Mouse (Mus musculus) layer of hippocampus, postnatal 10 days (tissue): Measurements from ENCODE around the gene Gm11985. TPM values are rescaled to one million over a fixed set of nuclear protein-coding genes. Genes with fewer than 3 reads are reported as not detected.
"Not testable (repeated sequence)": the region's sequence is repeated elsewhere in the genome, so short reads cannot be mapped to it uniquely, and the experiment has no call there.

Source experiments
- DNase-seq, 2 experiments: peaks; one replicate each; pipeline ENCODE4 v3.0.0; 2021; ENCODE audit warnings: low spot score in 2 of 2
- long read RNA-seq: library from polyadenylated mRNA; stranded (forward); transcript quantifications from one replicate; pipeline ENCODE4 v2.0.0, GENCODE M21; 2023
- total RNA-seq, 2 experiments: library from RNA; stranded (reverse); gene quantifications; 2 replicates each; pipeline ENCODE4 v1.2.3; 2021

Gm11985 gene
- total RNA-seq = not detected
- long read RNA-seq = 0 reads

GRCm38 (mm10) chr11:7188469-7188868, at the start of gene Gm11985:
Gene Gm11985, minus strand, starts transcription at chr11:7188569.
- no peak for DNase-seq

- DNase-seq = no peak
Observed at GRCm38 (mm10) chr11:7237712-7238111, 49.3 kb upstream of the Gm11985 start.

- no peak for DNase-seq
Observed at GRCm38 (mm10) chr11:7236751-7237150, 48.4 kb upstream of the Gm11985 start.

GRCm38 (mm10) chr11:7234981-7235609, 46.7 kb upstream of the Gm11985 start:
- no peak for DNase-seq

- DNase-seq = no peak
Observed at GRCm38 (mm10) chr11:7234436-7234835, 46.1 kb upstream of the Gm11985 start.

GRCm38 (mm10) chr11:7233333-7233732, 45.0 kb upstream of the Gm11985 start:
- DNase-seq = no peak

GRCm38 (mm10) chr11:7231958-7232357, 43.6 kb upstream of the Gm11985 start:
- DNase-seq = no peak

GRCm38 (mm10) chr11:7230000-7230399, 41.6 kb upstream of the Gm11985 start:
- no peak for DNase-seq

- DNase-seq = no peak
Observed at GRCm38 (mm10) chr11:7228107-7228506, 39.7 kb upstream of the Gm11985 start.

- no peak for DNase-seq
Observed at GRCm38 (mm10) chr11:7226810-7227550, 38.6 kb upstream of the Gm11985 start.

- DNase-seq = peak; percentile 47 to 55
Observed at GRCm38 (mm10) chr11:7226200-7226599, 37.8 kb upstream of the Gm11985 start.

- not testable (repeated sequence) for DNase-seq
Observed at GRCm38 (mm10) chr11:7221826-7222225, 33.5 kb upstream of the Gm11985 start.

GRCm38 (mm10) chr11:7215703-7216102, 27.3 kb upstream of the Gm11985 start:
- DNase-seq = peak; percentile 80 to 81

- peak; percentile 76 to 82 for DNase-seq
Observed at GRCm38 (mm10) chr11:7214761-7215160, 26.4 kb upstream of the Gm11985 start.

GRCm38 (mm10) chr11:7214342-7214660, 25.9 kb upstream of the Gm11985 start:
- no peak for DNase-seq

GRCm38 (mm10) chr11:7213501-7214341, 25.4 kb upstream of the Gm11985 start, which contains the start of gene Igfbp3:
Gene Igfbp3, minus strand, starts transcription at chr11:7213923.
- DNase-seq = peak; percentile 73 to 85

GRCm38 (mm10) chr11:7213161-7213500, 24.8 kb upstream of the Gm11985 start:
- no peak for DNase-seq

GRCm38 (mm10) chr11:7212126-7212798, 23.9 kb upstream of the Gm11985 start:
- no peak for DNase-seq

GRCm38 (mm10) chr11:7211211-7211610, 22.8 kb upstream of the Gm11985 start:
- no peak for DNase-seq

GRCm38 (mm10) chr11:7210343-7210742, 22.0 kb upstream of the Gm11985 start:
- DNase-seq = peak; percentile 80 to 85

GRCm38 (mm10) chr11:7203846-7204245, 15.5 kb upstream of the Gm11985 start:
- no peak for DNase-seq
